Mouse (Mus musculus) megakaryocyte, embryonic 14.5 days (primary cell): ENCODE data around the gene Abcb6. TPM values are rescaled to one million over a fixed set of nuclear protein-coding genes. Genes with fewer than 3 reads are reported as not detected.

Source experiments
- H3K27me3 ChIP-seq: replicated peaks from 2 replicates; pipeline ENCODE3; 2012; ENCODE audit warnings: inconsistent platforms
- H3K36me3 ChIP-seq: replicated peaks from 2 replicates; pipeline ENCODE3; 2012; ENCODE audit warnings: low read length, inconsistent platforms, mixed read lengths
- H3K4me1 ChIP-seq: 2 replicates; pipeline ENCODE4 v1.6.1; 2012; ENCODE audit warnings: inconsistent platforms
- H3K4me3 ChIP-seq: replicated peaks from 2 replicates; pipeline ENCODE3; 2012; ENCODE audit warnings: moderate library complexity, mild to moderate bottlenecking, inconsistent platforms
- H3K9me3 ChIP-seq: 2 replicates; pipeline ENCODE4 v1.6.1; 2012; ENCODE audit warnings: inconsistent platforms
- FLI1 ChIP-seq: IDR thresholded peaks from 2 replicates; pipeline ENCODE4 v1.6.1; 2012; ENCODE audit warnings: low read length, inconsistent platforms, mixed read lengths
- GATA1 ChIP-seq: IDR thresholded peaks from 3 replicates; pipeline ENCODE4 v1.6.1; 2012; ENCODE audit warnings: mixed read lengths, low read length, inconsistent platforms, borderline replicate concordance
- polyA plus RNA-seq: library from polyadenylated mRNA; stranded (reverse); fragments of >175 nt; gene quantifications from 2 replicates; pipeline ENCODE4 v1.2.3, GENCODE M21; 2012; ENCODE audit warnings: low replicate concordance; ENCODE audit not compliant: insufficient read depth

Gene Abcb6
- polyA plus RNA-seq, 1 experiment: 6.4 TPM

- Histone ChIP-seq H3K4me1 (peaks cover 71% of the 10 kb centered on the region), H3K36me3 (peaks cover 97% of the 10 kb centered on the region), H3K27me3 (no peaks in the 10 kb centered on the region), H3K4me3 (no peak overlapping the region), H3K9me3 (peaks cover 5% of the 10 kb centered on the region; the same call in 1 of the 2 replicates)
- no peak for TF ChIP-seq GATA1
- TF ChIP-seq FLI1: no peak
Observed at GRCm38 (mm10) chr1:75185495-75185894, 5.3 kb upstream of the Abcb6 start.

GRCm38 (mm10) chr1:75182160-75182559, 2.0 kb upstream of the Abcb6 start:
- peaks cover 82% of the 10 kb centered on the region for H3K36me3 ChIP-seq
- H3K4me1 ChIP-seq: peaks cover 67% of the 10 kb centered on the region
- H3K27me3 ChIP-seq: no peaks in the 10 kb centered on the region
- TF ChIP-seq GATA1 (no peak), FLI1 (no peak)
- H3K4me3 ChIP-seq: no peak overlapping the region
- peaks cover 5% of the 10 kb centered on the region; the same call in 1 of the 2 replicates for H3K9me3 ChIP-seq

- Histone ChIP-seq H3K9me3 (peaks cover 5% of the 10 kb centered on the region; the same call in 1 of the 2 replicates), H3K27me3 (no peaks in the 10 kb centered on the region), H3K4me3 (peak overlapping the region; percentile 17), H3K36me3 (peaks cover 82% of the 10 kb centered on the region), H3K4me1 (peaks cover 63% of the 10 kb centered on the region)
- TF ChIP-seq FLI1 (no peak), GATA1 (no peak)
Observed at GRCm38 (mm10) chr1:75181377-75181870, 1.2 kb upstream of the Abcb6 start.

- TF ChIP-seq FLI1 (no peak), GATA1 (no peak)
- Histone ChIP-seq H3K27me3 (no peaks in the 10 kb centered on the region), H3K36me3 (peaks cover 82% of the 10 kb centered on the region), H3K4me3 (peak overlapping the region; percentile 100), H3K9me3 (peaks cover 5% of the 10 kb centered on the region; the same call in 1 of the 2 replicates), H3K4me1 (peaks cover 62% of the 10 kb centered on the region)
Observed at GRCm38 (mm10) chr1:75180741-75181140, 549 bp upstream of the Abcb6 start.

GRCm38 (mm10) chr1:75179334-75180104, 673 bp downstream of the Abcb6 start:
- peak overlapping the region; percentile 100 for H3K4me3 ChIP-seq
- TF ChIP-seq FLI1: no peak
- TF ChIP-seq GATA1: no peak
- no peaks in the 10 kb centered on the region for H3K27me3 ChIP-seq
- H3K36me3 ChIP-seq: peaks cover 82% of the 10 kb centered on the region
- H3K4me1 ChIP-seq: peaks cover 53% of the 10 kb centered on the region
- H3K9me3 ChIP-seq: peaks cover 5% of the 10 kb centered on the region; the same call in 1 of the 2 replicates

- H3K4me1 ChIP-seq: peaks cover 37% of the 10 kb centered on the region
- H3K4me3 ChIP-seq: peak within 1 kb of the TSS; percentile 93
- TF ChIP-seq FLI1 (no peak), GATA1 (no peak)
- H3K36me3 ChIP-seq: peaks cover 45% of the 10 kb centered on the region
- no peaks in the 10 kb centered on the region for H3K9me3 ChIP-seq
- no peaks in the 10 kb centered on the region for H3K27me3 ChIP-seq
Observed at GRCm38 (mm10) chr1:75168472-75169464, 11.4 kb downstream of the Abcb6 start, which contains the start of gene Zfand2b. Gene Zfand2b, plus strand, starts transcription at chr1:75168646.

GRCm38 (mm10) chr1:75168093-75168471, 12.1 kb downstream of the Abcb6 start:
- H3K4me1 ChIP-seq: peaks cover 37% of the 10 kb centered on the region
- peaks cover 5% of the 10 kb centered on the region for H3K9me3 ChIP-seq
- H3K36me3 ChIP-seq: peaks cover 38% of the 10 kb centered on the region
- H3K27me3 ChIP-seq: no peaks in the 10 kb centered on the region
- H3K4me3 ChIP-seq: peak overlapping the region; percentile 93
- no peak for TF ChIP-seq GATA1
- TF ChIP-seq FLI1: no peak

GRCm38 (mm10) chr1:75160256-75160617, 20.0 kb downstream of the Abcb6 start:
- Histone ChIP-seq H3K4me3 (no peak overlapping the region), H3K4me1 (peaks cover 11% of the 10 kb centered on the region), H3K9me3 (peaks cover 6% of the 10 kb centered on the region)

GRCm38 (mm10) chr1:75159540-75160255, 20.5 kb downstream of the Abcb6 start:
- Histone ChIP-seq H3K27me3 (no peaks in the 10 kb centered on the region), H3K4me1 (peaks cover 16% of the 10 kb centered on the region), H3K4me3 (no peak overlapping the region), H3K36me3 (no peaks in the 10 kb centered on the region), H3K9me3 (peaks cover 6% of the 10 kb centered on the region)
- no peak for TF ChIP-seq FLI1
- no peak for TF ChIP-seq GATA1

More at GRCm38 (mm10) chr1:75160256-75160617, 20.0 kb downstream of the Abcb6 start:
- TF ChIP-seq GATA1 (no peak), FLI1 (no peak)
- Histone ChIP-seq H3K27me3 (no peaks in the 10 kb centered on the region), H3K36me3 (no peaks in the 10 kb centered on the region)
